Mouse (Mus musculus) myocyte (in vitro differentiated cells): ENCODE measurements around the gene Pisd.

ENCODE experiments used
- CEBPB ChIP-seq: IDR thresholded peaks from 2 replicates; pipeline ENCODE4 v1.6.1; 2011; ENCODE audit warnings: mild to moderate bottlenecking, moderate library complexity; ENCODE audit not compliant: poor library complexity, insufficient read depth, severe bottlenecking
- E2F4 ChIP-seq: IDR thresholded peaks from one replicate; pipeline ENCODE4 v1.6.1; 2011; ENCODE audit warnings: mild to moderate bottlenecking, control low read depth, moderate library complexity; ENCODE audit not compliant: insufficient read depth
- MAX ChIP-seq: IDR thresholded peaks from one replicate; pipeline ENCODE4 v1.6.1; 2011; ENCODE audit warnings: low read depth, mild to moderate bottlenecking, control low read depth
- MYOD1 ChIP-seq, 3 experiments: IDR thresholded peaks; one replicate each; pipeline ENCODE4 v1.6.1; 2011; ENCODE audit warnings: control low read depth in 2 of 3, low read depth in 2 of 3, mild to moderate bottlenecking in 2 of 3, moderate library complexity in 1 of 3; ENCODE audit not compliant: insufficient read length in 2 of 3, control insufficient read depth in 1 of 3
- MYOG ChIP-seq, 3 experiments: IDR thresholded peaks; one replicate each; pipeline ENCODE4 v1.6.1; 2011; ENCODE audit warnings: control low read depth in 2 of 3, low read depth in 2 of 3, mild to moderate bottlenecking in 2 of 3; ENCODE audit not compliant: insufficient read length in 2 of 3, control insufficient read depth in 1 of 3, insufficient read depth in 1 of 3
- POLR2A ChIP-seq: IDR thresholded peaks from one replicate; pipeline ENCODE4 v1.6.1; 2011; ENCODE audit warnings: low read depth, mild to moderate bottlenecking, control low read depth, moderate library complexity; ENCODE audit not compliant: insufficient read length
- POLR2AphosphoS2 ChIP-seq: IDR thresholded peaks from one replicate; pipeline ENCODE4 v1.6.1; 2011; ENCODE audit warnings: low read depth, control low read depth; ENCODE audit not compliant: insufficient read length
- SRF ChIP-seq: IDR thresholded peaks from one replicate; pipeline ENCODE4 v1.6.1; 2011; ENCODE audit warnings: low read depth; ENCODE audit not compliant: control insufficient read depth, insufficient read length
- TCF12 ChIP-seq: IDR thresholded peaks from one replicate; pipeline ENCODE4 v1.6.1; 2011; ENCODE audit warnings: mild to moderate bottlenecking, control low read depth; ENCODE audit not compliant: poor library complexity, insufficient read depth, severe bottlenecking
- USF1 ChIP-seq: IDR thresholded peaks from one replicate; pipeline ENCODE4 v1.6.1; 2011; ENCODE audit warnings: low read depth, mild to moderate bottlenecking, control low read depth, moderate library complexity

DNA sequence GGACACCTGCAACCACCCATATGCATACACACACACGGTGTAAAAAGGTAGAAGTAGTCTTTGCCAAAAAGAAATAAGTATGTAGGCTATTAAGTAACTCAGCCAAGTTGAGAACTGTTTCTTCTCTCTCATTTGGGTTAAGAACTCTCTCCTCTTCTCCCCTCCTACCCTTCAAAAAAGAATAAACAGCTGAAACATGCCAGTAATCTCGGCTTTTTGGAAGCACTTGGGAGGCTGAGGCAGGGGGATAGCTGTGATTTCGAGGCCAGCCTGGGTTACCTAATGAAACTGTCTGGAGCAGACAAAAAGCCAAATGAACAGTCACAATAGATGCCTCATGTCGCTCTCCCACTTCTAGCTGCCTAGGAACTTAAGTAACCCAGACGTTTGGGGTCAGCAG, 720 bp downstream of the Pisd start:
- TF ChIP-seq POLR2AphosphoS2 (no peak), POLR2A (no peak), TCF12 (no peak), E2F4 (no peak), MAX (no peak), MYOD1 (IDR thresholded peaks at IDR 0.05; ENCODE audit: control insufficient read depth in 1 of 3, insufficient read length in 2 of 3, low read depth in 2 of 3) (no peak), MYOG (IDR thresholded peaks at IDR 0.05; ENCODE audit: control insufficient read depth in 1 of 3, insufficient read depth in 1 of 3, insufficient read length in 2 of 3, low read depth in 2 of 3) (no peak), SRF (no peak), CEBPB (no peak), USF1 (no peak)
